Mouse (Mus musculus): ENCODE results near the gene Hsd17b14. TPM values are rescaled to one million over a fixed set of nuclear protein-coding genes. Genes with fewer than 3 reads are reported as not detected.
"Not testable (repeated sequence)": the region's sequence is repeated elsewhere in the genome, so short reads cannot be mapped to it uniquely, and the experiment has no call there.

The Hsd17b14 gene
- polyA plus RNA-seq, 1 experiment: 5.7 TPM

GRCm38 (mm10) chr7:45524841-45525621, 29.7 kb upstream of the Hsd17b14 start:
- H3K4me1 ChIP-seq (ENCODE audit: control insufficient read depth, insufficient read depth, low read length): peaks cover 1% of the 10 kb centered on the region

DNA sequence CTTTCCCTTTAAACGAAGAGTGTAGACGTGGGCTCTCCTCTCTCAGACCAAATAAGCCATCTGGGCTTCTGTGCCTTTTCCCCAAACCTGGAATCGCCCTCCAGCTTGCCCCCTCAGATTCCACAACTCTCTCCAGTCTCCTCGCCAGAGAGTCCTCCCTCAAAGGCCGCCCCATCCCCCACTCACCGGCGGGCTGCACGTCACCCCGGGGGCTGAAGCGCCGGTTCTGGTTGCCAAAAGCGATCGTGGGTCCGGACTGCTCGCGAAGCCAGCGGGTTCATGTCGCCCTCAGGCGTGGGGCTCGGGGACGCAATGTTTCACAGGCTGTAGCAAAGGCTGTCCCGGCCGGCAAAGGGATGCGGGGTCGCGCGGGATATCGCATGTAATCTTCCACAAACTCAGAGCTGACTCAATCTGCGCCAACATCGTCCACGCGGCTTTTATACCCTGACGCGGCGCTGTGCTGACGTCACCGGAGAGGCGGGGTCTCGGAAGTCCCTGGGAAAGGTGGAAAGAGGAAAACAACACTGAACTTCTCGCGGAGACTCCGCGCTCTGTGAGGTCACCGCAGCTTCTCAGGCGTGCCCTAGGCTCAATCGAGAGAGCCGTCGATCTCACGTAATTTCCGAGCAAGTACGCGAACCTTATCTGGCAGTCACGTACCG, 28.8 kb upstream of the Hsd17b14 start, which contains the start of the genes Ppp1r15a and Plekha4:
Ppp1r15a (minus strand) TSS at position 460 of the 665 bp plus-strand sequence.
Plekha4 (plus strand) TSS at position 522 of the 665 bp plus-strand sequence.
- peaks cover 1% of the 10 kb centered on the region for H3K4me1 ChIP-seq (ENCODE audit: control insufficient read depth, insufficient read depth, low read length)
- H3K27ac ChIP-seq (ENCODE audit: control insufficient read depth, insufficient read depth, low read depth, low read length, poor library complexity): peak within 1 kb of the TSS; percentile 98
- TF ChIP-seq CTCF (IDR thresholded peaks at IDR 0.05; ENCODE audit: control insufficient read depth, insufficient read depth, low read length) (no peak), POLR2A (IDR thresholded peaks at IDR 0.05; ENCODE audit: borderline replicate concordance, control insufficient read depth, low read depth, low read length) (no peak; the same call in 1 of the 2 replicates)
- H3K4me3 ChIP-seq (replicated peaks; ENCODE audit: control insufficient read depth, low read depth, low read length): peak within 1 kb of the TSS; percentile 92
- WGBS: under 1% methylated on average over 54 of the region's 54 CpGs

More at GRCm38 (mm10) chr7:45524841-45525621, 29.7 kb upstream of the Hsd17b14 start:
- H3K4me3 ChIP-seq (replicated peaks; ENCODE audit: control insufficient read depth, low read depth, low read length): peak overlapping the region; percentile 92
- 10% methylated on average over 12 of the region's 12 CpGs for WGBS
- peak overlapping the region; percentile 98 for H3K27ac ChIP-seq (ENCODE audit: control insufficient read depth, insufficient read depth, low read depth, low read length, poor library complexity)
- TF ChIP-seq CTCF (IDR thresholded peaks at IDR 0.05; ENCODE audit: control insufficient read depth, insufficient read depth, low read length) (no peak), POLR2A (IDR thresholded peaks at IDR 0.05; ENCODE audit: borderline replicate concordance, control insufficient read depth, low read depth, low read length) (peak; percentile 72)

- H3K27ac ChIP-seq (ENCODE audit: control insufficient read depth, insufficient read depth, low read depth, low read length, poor library complexity): peak overlapping the region; percentile 98
- TF ChIP-seq CTCF (IDR thresholded peaks at IDR 0.05; ENCODE audit: control insufficient read depth, insufficient read depth, low read length) (no peak), POLR2A (IDR thresholded peaks at IDR 0.05; ENCODE audit: borderline replicate concordance, control insufficient read depth, low read depth, low read length) (no peak)
- H3K4me3 ChIP-seq (replicated peaks; ENCODE audit: control insufficient read depth, low read depth, low read length): peak overlapping the region; percentile 92
- whole genome bisulfite sequencing: 20% methylated on average over 7 of the region's 7 CpGs
- peaks cover 1% of the 10 kb centered on the region for H3K4me1 ChIP-seq (ENCODE audit: control insufficient read depth, insufficient read depth, low read length)
Observed at GRCm38 (mm10) chr7:45526474-45527120, 28.1 kb upstream of the Hsd17b14 start.

GRCm38 (mm10) chr7:45527169-45527568, 27.5 kb upstream of the Hsd17b14 start:
- WGBS: 68% methylated on average over 6 of the region's 6 CpGs
- Histone ChIP-seq H3K4me3 (replicated peaks; ENCODE audit: control insufficient read depth, low read depth, low read length) (peak overlapping the region; percentile 29), H3K27ac (ENCODE audit: control insufficient read depth, insufficient read depth, low read depth, low read length, poor library complexity) (peak overlapping the region; percentile 12; the same call in 1 of the 2 replicates)
- not testable (repeated sequence) for H3K4me1 ChIP-seq (ENCODE audit: control insufficient read depth, insufficient read depth, low read length)

DNA sequence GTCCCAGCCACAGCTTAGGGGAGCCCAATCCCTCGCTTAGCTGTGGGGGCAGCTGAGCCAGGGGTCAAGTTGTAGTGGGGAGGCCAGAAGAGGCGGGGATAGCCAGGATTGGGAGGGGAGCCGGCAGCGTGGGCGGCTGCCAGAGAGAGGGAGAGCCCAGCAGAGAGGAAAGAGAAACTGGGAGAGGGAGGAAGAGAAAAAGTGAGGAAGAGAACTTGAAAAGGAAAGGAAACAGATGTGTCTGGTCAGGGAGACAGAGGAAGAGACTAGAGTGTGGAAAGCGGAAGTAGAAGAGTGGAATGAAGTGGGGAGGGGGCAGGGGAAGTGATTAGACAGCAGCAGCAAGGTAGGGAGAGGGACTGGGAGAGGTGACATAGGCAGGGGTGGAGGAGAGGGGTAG, 25.2 kb upstream of the Hsd17b14 start:
- TF ChIP-seq CTCF (IDR thresholded peaks at IDR 0.05; ENCODE audit: control insufficient read depth, insufficient read depth, low read length): no peak
- no peak for TF ChIP-seq POLR2A (IDR thresholded peaks at IDR 0.05; ENCODE audit: borderline replicate concordance, control insufficient read depth, low read depth, low read length)
- no peak overlapping the region for H3K27ac ChIP-seq (ENCODE audit: control insufficient read depth, insufficient read depth, low read depth, low read length, poor library complexity)
- H3K4me1 ChIP-seq (ENCODE audit: control insufficient read depth, insufficient read depth, low read length): no peaks in the 10 kb centered on the region; the same call in none of the 2 replicates
- H3K4me3 ChIP-seq (replicated peaks; ENCODE audit: control insufficient read depth, low read depth, low read length): no peak overlapping the region
- WGBS: 5% methylated on average over 6 of the region's 6 CpGs

DNA sequence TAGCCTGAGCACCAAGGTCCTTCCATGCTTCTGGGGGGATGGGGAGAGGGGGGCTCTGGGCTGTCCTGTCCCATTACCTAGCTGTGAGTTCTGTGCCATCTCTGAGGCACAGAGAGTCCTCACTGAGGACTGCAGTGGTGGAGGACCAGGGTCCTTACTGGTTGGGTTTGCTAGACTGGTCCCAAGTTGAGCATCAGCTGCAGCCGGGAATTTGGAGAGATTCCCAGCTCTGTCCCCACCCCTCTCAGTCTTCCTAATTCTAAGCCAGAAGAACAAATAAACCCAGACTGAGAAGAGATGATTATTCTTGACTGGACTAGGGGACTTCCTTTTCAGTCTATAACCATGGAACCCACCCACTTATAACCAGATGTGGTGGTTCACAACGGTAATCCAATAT, 24.1 kb upstream of the Hsd17b14 start:
- Histone ChIP-seq H3K27ac (ENCODE audit: control insufficient read depth, insufficient read depth, low read depth, low read length, poor library complexity) (no peak overlapping the region), H3K4me3 (replicated peaks; ENCODE audit: control insufficient read depth, low read depth, low read length) (no peak overlapping the region), H3K4me1 (ENCODE audit: control insufficient read depth, insufficient read depth, low read length) (no peaks in the 10 kb centered on the region; the same call in none of the 2 replicates)
- WGBS: 64% methylated on average over 2 of the region's 2 CpGs
- TF ChIP-seq CTCF (IDR thresholded peaks at IDR 0.05; ENCODE audit: control insufficient read depth, insufficient read depth, low read length) (no peak), POLR2A (IDR thresholded peaks at IDR 0.05; ENCODE audit: borderline replicate concordance, control insufficient read depth, low read depth, low read length) (no peak)

DNA sequence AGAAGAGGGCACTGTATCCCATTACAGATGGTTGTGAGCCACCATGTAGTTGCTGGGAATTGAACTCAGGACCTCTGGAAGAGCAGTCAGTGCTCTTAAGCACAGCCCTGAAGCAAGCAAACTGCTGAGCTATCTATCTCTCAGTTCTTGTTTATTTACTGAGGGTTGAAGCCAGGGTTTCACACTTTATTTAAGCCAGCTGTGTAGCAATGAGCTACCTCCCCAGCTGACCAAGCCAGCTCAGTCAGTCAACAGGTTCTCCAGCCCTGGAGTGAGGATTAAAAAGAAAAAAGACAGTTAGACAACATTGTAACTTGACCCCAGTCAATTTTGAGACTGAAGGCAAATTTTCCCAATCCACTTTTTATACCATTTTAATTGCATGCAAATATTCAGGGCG, 19.0 kb upstream of the Hsd17b14 start:
- H3K4me3 ChIP-seq (replicated peaks; ENCODE audit: control insufficient read depth, low read depth, low read length): no peak overlapping the region
- H3K27ac ChIP-seq (ENCODE audit: control insufficient read depth, insufficient read depth, low read depth, low read length, poor library complexity): no peak overlapping the region
- TF ChIP-seq CTCF (IDR thresholded peaks at IDR 0.05; ENCODE audit: control insufficient read depth, insufficient read depth, low read length): no peak
- no peak for TF ChIP-seq POLR2A (IDR thresholded peaks at IDR 0.05; ENCODE audit: borderline replicate concordance, control insufficient read depth, low read depth, low read length)
- no peaks in the 10 kb centered on the region for H3K4me1 ChIP-seq (ENCODE audit: control insufficient read depth, insufficient read depth, low read length)
- 76% methylated on average over 1 of the region's 1 CpGs for WGBS

GRCm38 (mm10) chr7:45537602-45538001, 17.1 kb upstream of the Hsd17b14 start:
- Histone ChIP-seq H3K27ac (ENCODE audit: control insufficient read depth, insufficient read depth, low read depth, low read length, poor library complexity) (no peak overlapping the region), H3K4me3 (replicated peaks; ENCODE audit: control insufficient read depth, low read depth, low read length) (no peak overlapping the region), H3K4me1 (ENCODE audit: control insufficient read depth, insufficient read depth, low read length) (no peaks in the 10 kb centered on the region)
- no peak for TF ChIP-seq CTCF (IDR thresholded peaks at IDR 0.05; ENCODE audit: control insufficient read depth, insufficient read depth, low read length)
- TF ChIP-seq POLR2A (IDR thresholded peaks at IDR 0.05; ENCODE audit: borderline replicate concordance, control insufficient read depth, low read depth, low read length): no peak
- 81% methylated on average over 10 of the region's 10 CpGs for WGBS

All from bone marrow, adult 2 months (tissue).